Mouse (Mus musculus): ENCODE data around the gene Selenos. TPM values are rescaled to one million over a fixed set of nuclear protein-coding genes. Genes with fewer than 3 reads are reported as not detected.
A peak's percentile ranks its signal among the peaks of the same experiment; 100 is the strongest.

The Selenos gene
- polyA plus RNA-seq, 1 experiment from 2014 or later = 94.8 TPM

- peak; percentile 11 for DNase-seq (ENCODE audit: low spot score)
Measured at GRCm38 (mm10) chr7:66118046-66118445, 38.6 kb downstream of the Selenos start.

GRCm38 (mm10) chr7:66118796-66119195, 39.3 kb downstream of the Selenos start:
- no peak for DNase-seq (ENCODE audit: low spot score)

- DNase-seq (ENCODE audit: low spot score) = no peak
Measured at GRCm38 (mm10) chr7:66120139-66120538, 40.7 kb downstream of the Selenos start.

- no peak for DNase-seq (ENCODE audit: low spot score)
Measured at GRCm38 (mm10) chr7:66120702-66121396, 41.4 kb downstream of the Selenos start.

- no peak for DNase-seq (ENCODE audit: low spot score)
Measured at GRCm38 (mm10) chr7:66124551-66124968, 45.1 kb downstream of the Selenos start.

GRCm38 (mm10) chr7:66125368-66125767, 45.9 kb downstream of the Selenos start:
- DNase-seq (ENCODE audit: low spot score) = no peak

GRCm38 (mm10) chr7:66127951-66128645, 48.6 kb downstream of the Selenos start:
- DNase-seq (ENCODE audit: low spot score) = no peak

- DNase-seq (ENCODE audit: low spot score) = no peak
Measured at GRCm38 (mm10) chr7:66128857-66129256, 49.4 kb downstream of the Selenos start.

GRCm38 (mm10) chr7:66130296-66130695, 50.8 kb downstream of the Selenos start:
- DNase-seq (ENCODE audit: low spot score) = no peak

- DNase-seq (ENCODE audit: low spot score) = no peak
Measured at GRCm38 (mm10) chr7:66131776-66132421, 52.5 kb downstream of the Selenos start.

- DNase-seq (ENCODE audit: low spot score) = no peak
Measured at GRCm38 (mm10) chr7:66134154-66134553, 54.7 kb downstream of the Selenos start.

GRCm38 (mm10) chr7:66135644-66136043, 56.2 kb downstream of the Selenos start:
- no peak for DNase-seq (ENCODE audit: low spot score)

GRCm38 (mm10) chr7:66136187-66136586, 56.7 kb downstream of the Selenos start:
- DNase-seq (ENCODE audit: low spot score) = no peak

GRCm38 (mm10) chr7:66137309-66137708, 57.9 kb downstream of the Selenos start:
- DNase-seq (ENCODE audit: low spot score) = no peak

- no peak for DNase-seq (ENCODE audit: low spot score)
Measured at GRCm38 (mm10) chr7:66138301-66138700, 58.9 kb downstream of the Selenos start.

- DNase-seq (ENCODE audit: low spot score) = no peak
Measured at GRCm38 (mm10) chr7:66138878-66139277, 59.4 kb downstream of the Selenos start.

Other genes starting within 250 kb of the Selenos start
- 0.93 and 1.2 TPM in 2 replicates for gene Pcsk6, start 217.9 kb upstream of the Selenos start, polyA plus RNA-seq (2015; fragmentation: Nextera tagmentation; extraction: Ambion mirVana)
- gene Gm45213, start 36.0 kb upstream of the Selenos start, polyA plus RNA-seq (2015; fragmentation: Nextera tagmentation; extraction: Ambion mirVana) = not detected in 2 replicates
- 189 and 207 TPM in 2 replicates for gene Snrpa1, start 20.6 kb upstream of the Selenos start, polyA plus RNA-seq (2015; fragmentation: Nextera tagmentation; extraction: Ambion mirVana)
- 8.7 and 12.1 TPM in 2 replicates for gene Chsy1, start 29.9 kb downstream of the Selenos start, polyA plus RNA-seq (2015; fragmentation: Nextera tagmentation; extraction: Ambion mirVana)